Mouse (Mus musculus) brain, embryonic 14.5 days (tissue): Measurements from ENCODE around the gene Pyroxd2. TPM values are rescaled to one million over a fixed set of nuclear protein-coding genes. Genes with fewer than 3 reads are reported as not detected.

Experiments
- DNase-seq: peaks from one replicate; pipeline ENCODE4 v3.0.0-alpha.2; 2011; ENCODE audit warnings: low read depth
- CTCF ChIP-seq: fragments of 200-500 bp; IDR thresholded peaks from 2 replicates; pipeline ENCODE4 v1.5.1; 2012; ENCODE audit warnings: inconsistent platforms, mild to moderate bottlenecking, moderate library complexity, borderline replicate concordance; ENCODE audit not compliant: insufficient read depth, insufficient read length; ENCODE audit errors: extremely low read depth
- POLR2A ChIP-seq: fragments of 200-500 bp; IDR thresholded peaks from 2 replicates; pipeline ENCODE4 v1.6.1; 2012; ENCODE audit warnings: mild to moderate bottlenecking, inconsistent platforms, borderline replicate concordance; ENCODE audit not compliant: poor library complexity, insufficient read depth, insufficient read length, severe bottlenecking; ENCODE audit errors: extremely low read depth
- polyA plus RNA-seq: library from polyadenylated mRNA; depleted of rRNA; stranded (reverse); fragments of >200 nt; gene quantifications from 2 replicates; pipeline ENCODE4 v1.2.3, GENCODE M21; 2012

The Pyroxd2 gene
- polyA plus RNA-seq, 1 experiment: 2.5 TPM

- no peak for DNase-seq
- TF ChIP-seq CTCF (no peak), POLR2A (no peak)
These were observed 17.1 kb upstream of the Pyroxd2 start for GRCm38 (mm10) chr19:42769648-42770047.

DNA sequence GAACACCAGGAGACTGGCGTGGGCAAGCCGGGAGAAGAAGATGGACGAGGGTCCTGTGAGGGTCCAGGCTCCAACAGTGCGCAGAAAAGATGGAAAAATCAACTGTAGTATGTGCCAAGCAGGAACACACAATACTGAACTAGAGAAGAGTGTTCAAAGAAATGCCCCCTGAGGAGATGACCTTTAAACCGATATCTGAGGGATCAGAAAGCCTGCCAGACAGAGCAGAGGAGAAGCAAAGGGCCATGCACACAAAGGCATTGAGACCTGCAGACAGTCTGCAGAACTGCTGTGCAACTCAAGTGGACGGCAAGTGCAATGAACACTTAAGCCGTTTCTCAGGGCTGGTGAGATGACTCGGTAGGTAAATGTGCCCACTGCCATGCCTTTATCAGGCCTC is 14.8 kb upstream of the Pyroxd2 start:
- no peak for DNase-seq
- TF ChIP-seq POLR2A (no peak), CTCF (no peak)

GRCm38 (mm10) chr19:42764398-42764797 is 11.8 kb upstream of the Pyroxd2 start:
- DNase-seq: no peak
- no peak for TF ChIP-seq POLR2A
- TF ChIP-seq CTCF: no peak

DNA sequence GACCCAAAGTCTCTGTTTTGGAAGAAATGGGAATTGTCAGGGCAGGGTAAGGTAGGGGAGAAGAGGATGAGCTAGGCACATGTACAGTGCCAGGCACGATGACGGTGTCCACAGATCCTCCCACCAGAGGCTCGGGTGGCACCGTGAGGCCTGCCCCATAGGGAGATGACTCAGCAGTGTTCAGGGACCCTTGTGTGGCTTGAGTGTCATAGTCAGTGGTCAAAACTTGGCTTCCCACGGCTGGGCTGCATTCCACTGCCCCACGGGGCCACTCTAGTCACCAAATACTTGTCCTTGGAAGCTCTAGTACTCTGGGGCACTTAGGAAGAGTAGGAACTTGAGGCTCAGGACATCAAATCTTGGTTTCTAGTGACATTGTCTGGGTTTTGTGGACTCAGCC is 4.1 kb upstream of the Pyroxd2 start:
- no peak for DNase-seq

GRCm38 (mm10) chr19:42755148-42755870 is 2.7 kb upstream of the Pyroxd2 start:
- DNase-seq: peak; percentile 35
- TF ChIP-seq POLR2A (no peak), CTCF (no peak)

More for the DNA sequence above, 4.1 kb upstream of the Pyroxd2 start:
- TF ChIP-seq POLR2A (no peak), CTCF (no peak)

GRCm38 (mm10) chr19:42753141-42753917 is 754 bp upstream of the Pyroxd2 start:
- DNase-seq: peak; percentile 77
- TF ChIP-seq POLR2A (no peak), CTCF (no peak)

- no peak for DNase-seq
- TF ChIP-seq CTCF (no peak), POLR2A (no peak)
These were observed 2.4 kb downstream of the Pyroxd2 start for GRCm38 (mm10) chr19:42750196-42750595.

DNA sequence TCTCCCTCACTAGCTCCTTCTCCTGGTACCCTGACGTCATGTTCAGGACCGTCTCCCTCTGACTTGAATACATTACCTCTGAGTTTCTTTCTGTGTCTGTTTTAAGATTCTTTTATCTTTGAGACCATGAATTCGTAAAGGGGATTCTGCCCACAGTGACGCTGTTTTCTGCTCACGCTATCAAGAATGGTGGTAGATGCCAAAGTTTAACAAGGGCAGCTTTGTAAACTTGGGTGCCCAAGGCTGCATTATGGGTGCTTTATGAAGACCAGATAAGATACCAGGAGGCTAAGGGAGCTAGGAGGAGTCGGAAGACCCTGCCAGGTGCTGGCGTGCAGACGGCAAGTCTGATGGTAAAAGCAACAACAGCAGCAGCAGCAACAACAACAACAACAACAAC is 5.9 kb downstream of the Pyroxd2 start:
- TF ChIP-seq POLR2A (no peak), CTCF (no peak)
- DNase-seq: no peak

GRCm38 (mm10) chr19:42745869-42746224 is 6.7 kb downstream of the Pyroxd2 start:
- TF ChIP-seq CTCF: no peak
- TF ChIP-seq POLR2A: no peak
- DNase-seq: no peak

DNA sequence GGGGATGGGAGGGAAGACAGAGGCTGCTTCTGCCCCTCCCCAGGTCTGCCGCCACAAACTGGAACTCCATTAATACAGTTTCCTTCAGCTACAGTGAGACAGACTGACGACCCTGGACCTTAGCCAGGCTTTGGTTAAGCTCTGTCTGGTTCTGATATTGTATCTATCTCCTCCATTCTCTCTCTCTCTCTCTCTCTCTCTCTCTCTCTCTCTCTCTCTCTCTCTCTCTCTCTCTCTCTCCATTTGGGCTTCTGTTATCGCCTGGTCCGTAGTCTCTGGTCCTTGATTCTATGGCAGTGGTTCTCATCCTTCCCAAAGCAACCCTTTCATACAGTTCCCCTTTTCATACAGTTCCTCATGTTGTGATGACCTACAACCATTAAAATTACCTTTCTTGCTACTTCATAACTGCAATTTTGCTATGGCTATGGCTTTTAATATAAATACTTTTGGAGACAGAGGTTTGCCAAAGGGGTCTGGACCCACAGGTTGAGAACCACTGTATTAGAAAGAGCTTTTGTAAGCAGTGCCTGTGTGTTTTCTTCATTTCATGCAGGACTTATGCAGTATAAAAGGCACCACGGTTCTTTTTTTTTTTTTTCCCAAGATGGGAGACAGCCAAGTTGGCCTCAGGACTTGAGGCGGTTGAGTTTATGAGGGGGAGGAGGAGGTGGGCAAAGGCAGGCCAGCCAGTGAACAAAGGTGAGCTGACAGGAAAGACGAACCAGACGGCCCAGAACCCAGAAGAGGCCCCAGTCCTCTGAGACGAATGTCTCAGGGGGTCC is 7.3 kb downstream of the Pyroxd2 start:
- TF ChIP-seq POLR2A (no peak), CTCF (no peak)
- peak; percentile 58 for DNase-seq

- DNase-seq: peak; percentile 79
- TF ChIP-seq POLR2A: no peak
- peak; percentile 80 for TF ChIP-seq CTCF
These were observed 8.4 kb downstream of the Pyroxd2 start for GRCm38 (mm10) chr19:42744162-42744586.

DNA sequence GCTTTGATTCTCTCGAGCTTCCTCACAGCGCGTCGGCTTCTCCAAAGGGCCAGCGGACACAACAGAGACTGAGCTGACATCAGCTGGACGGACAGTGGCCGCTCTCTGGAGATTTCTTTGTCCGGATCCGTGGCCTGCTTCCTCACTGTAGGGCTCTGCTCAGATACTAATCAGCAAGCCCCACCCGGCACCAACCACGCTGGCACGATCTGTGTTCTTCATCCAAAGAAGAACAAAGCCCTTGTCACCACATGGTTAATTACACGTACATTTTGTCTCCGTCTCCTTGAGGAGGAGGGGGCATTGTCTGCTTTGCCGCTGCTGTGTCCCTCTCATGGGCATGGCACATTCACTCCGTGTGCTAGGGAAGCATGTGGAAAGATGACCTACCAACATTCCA is 9.3 kb downstream of the Pyroxd2 start:
- TF ChIP-seq CTCF (no peak), POLR2A (no peak)

More for the DNA sequence above, 9.3 kb downstream of the Pyroxd2 start:
- DNase-seq: peak; percentile 47
